Mouse (Mus musculus) small intestine, adult 2 months (tissue): ENCODE results near the gene Irf2bp1.

Experiments
- CTCF ChIP-seq: fragments of 200-500 bp; IDR thresholded peaks from 2 replicates; pipeline ENCODE4 v1.5.1; 2012; ENCODE audit warnings: low read depth, mild to moderate bottlenecking, control low read depth, inconsistent platforms, low read length, moderate library complexity, mixed read lengths; ENCODE audit not compliant: insufficient replicate concordance, insufficient read length; ENCODE audit errors: extremely low read depth
- POLR2A ChIP-seq: fragments of 200-500 bp; IDR thresholded peaks from 2 replicates; pipeline ENCODE4 v1.6.1; 2012; ENCODE audit warnings: low read depth, mild to moderate bottlenecking, control low read depth, inconsistent platforms, low read length, moderate library complexity

GRCm38 (mm10) chr7:18989995-18990394, 13.8 kb upstream of the Irf2bp1 start:
- TF ChIP-seq POLR2A (no peak), CTCF (no peak)
